Mouse (Mus musculus) lung, adult 18-20 months (tissue): ENCODE measurements around the gene Khk.

Source experiments
- DNase-seq, 2 experiments: peaks; one replicate each; pipeline ENCODE4 v3.0.0; 2022; ENCODE audit warnings: mixed read lengths in 2 of 2

Khk gene

GRCm38 (mm10) chr5:30913060-30913841 lies 8.0 kb upstream of the Khk start, which contains the start of gene Emilin1:
Gene Emilin1, plus strand, starts transcription at chr5:30913402.
- DNase-seq, result peak; percentile 65 to 78

DNA sequence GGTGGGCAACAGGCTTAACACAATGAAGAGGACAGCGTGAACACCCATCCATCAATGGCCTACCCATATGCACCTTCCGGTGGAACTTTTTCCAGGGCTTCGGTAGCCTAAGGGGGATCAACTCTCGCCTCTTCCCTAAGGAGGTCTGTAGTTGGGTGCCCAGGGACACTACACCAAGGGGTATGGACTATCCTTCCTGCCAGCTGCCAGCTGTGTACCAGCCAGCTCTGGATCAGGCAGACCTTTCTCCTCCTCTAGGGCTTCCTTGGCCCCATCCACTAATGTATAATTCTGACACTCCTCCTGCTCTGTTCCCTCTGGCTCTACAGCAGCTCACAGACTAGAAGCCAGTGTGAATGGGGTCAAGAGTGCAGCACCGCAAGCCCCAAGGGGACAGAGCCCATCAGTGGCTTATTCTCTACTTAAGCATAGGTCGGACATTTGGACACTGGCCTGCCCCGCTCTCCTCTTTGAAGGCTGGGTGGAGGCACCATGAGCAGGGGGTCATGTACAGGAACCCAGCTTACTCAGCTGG lies 7.1 kb upstream of the Khk start:
- DNase-seq, result no peak

GRCm38 (mm10) chr5:30914849-30915248 lies 6.4 kb upstream of the Khk start:
- no peak for DNase-seq

DNA sequence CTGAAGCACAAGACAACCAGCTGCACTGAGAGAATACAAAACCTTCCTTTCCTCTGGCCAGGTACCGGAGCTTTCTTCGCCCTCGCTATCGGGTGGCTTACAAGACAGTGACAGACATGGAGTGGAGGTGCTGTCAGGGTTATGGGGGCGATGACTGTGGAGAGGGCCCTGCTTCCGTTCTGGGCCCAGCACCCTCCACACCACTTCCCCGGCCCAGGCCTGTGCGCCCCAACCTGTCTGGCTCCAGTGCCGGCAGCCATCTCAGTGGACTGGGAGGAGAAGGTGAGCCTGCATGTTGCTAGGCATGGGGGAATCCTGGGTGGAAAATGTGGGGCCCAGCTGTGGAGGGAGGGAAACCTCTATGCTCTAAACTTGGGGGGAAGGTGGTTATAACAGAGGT lies 5.8 kb upstream of the Khk start:
- DNase-seq, result no peak

DNA sequence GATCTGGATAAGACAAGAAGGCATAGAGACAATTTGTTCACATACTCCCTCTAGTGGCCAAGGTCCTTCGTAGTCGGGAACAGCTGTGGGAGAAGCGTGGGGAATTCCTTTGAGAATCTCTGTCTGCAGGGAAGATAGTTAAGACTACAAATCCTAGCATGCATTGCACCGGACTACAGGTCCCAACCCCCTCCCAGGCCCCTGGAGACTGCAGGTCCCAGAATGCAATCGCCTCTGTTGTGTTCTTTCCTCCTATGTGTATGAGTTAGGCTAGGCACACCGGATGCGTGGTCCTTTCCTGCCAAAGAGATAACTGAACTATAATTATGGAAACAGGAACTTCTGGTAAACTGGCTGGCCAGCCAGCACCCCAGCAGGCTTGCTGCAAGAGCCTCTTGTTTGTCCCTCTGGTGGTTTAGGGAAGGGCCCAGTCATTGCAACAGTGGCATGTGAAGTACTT lies 5.2 kb upstream of the Khk start:
- peak; percentile 94 to 96 for DNase-seq

DNA sequence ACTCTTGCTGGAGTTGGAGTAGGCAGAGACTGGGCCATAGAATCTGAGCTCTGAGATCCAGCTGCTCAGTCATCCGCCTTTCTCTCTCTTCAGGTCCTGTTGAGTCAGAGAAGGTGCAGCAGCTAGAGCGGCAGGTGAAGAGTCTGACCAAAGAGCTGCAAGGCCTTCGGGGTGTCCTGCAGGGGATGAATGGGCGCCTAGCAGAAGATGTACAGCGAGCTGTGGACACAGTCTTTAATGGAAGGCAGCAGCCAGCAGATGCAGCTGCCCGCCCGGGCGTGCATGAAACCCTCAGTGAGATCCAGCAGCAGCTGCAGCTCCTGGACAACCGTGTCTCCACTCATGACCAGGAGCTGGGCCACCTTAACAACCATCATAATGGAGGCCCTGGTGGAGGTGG lies 4.4 kb upstream of the Khk start:
- no peak for DNase-seq

DNA sequence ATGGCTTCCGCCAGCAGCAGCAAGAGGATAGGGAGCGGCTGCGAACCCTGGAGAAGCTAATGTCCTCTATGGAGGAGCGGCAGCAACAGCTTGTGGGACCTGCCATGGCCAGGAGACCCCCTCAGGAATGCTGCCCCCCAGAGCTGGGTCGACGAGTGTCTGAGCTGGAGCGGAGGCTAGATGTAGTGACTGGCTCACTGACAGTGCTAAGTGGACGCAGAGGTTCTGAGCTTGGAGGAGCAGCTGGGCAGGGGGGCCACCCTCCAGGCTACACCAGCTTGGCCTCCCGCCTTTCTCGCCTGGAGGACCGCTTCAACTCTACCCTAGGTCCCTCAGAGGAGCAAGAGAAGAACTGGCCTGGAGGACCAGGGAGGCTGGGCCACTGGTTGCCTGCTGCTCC lies 3.9 kb upstream of the Khk start:
- no peak for DNase-seq

DNA sequence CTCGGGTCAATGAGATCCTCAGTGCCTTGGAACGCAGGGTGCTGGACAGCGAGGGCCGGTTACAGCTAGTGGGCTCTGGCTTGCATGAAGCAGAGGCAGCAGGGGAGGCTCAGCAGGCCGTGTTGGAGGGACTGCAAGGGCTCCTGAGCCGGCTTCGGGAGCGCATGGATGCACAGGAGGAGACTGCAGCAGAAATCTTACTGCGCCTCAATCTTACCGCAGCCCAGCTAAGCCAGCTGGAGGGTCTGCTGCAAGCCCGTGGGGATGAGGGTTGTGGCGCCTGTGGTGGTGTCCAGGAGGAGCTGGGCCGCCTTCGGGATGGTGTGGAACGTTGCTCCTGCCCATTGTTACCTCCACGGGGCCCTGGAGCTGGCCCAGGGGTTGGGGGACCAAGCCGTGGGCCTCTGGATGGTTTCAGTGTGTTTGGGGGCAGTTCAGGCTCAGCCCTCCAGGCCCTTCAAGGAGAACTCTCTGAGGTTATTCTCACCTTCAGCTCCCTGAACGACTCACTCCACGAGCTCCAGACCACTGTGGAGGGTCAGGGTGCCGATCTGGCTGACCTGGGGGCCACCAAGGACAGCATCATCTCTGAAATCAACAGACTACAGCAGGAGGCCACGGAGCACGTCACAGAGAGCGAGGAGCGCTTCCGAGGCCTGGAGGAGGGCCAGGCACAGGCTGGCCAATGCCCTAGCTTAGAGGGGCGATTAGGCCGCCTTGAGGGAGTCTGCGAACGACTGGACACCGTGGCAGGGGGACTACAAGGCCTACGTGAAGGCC lies 3.1 kb upstream of the Khk start:
- no peak for DNase-seq

DNA sequence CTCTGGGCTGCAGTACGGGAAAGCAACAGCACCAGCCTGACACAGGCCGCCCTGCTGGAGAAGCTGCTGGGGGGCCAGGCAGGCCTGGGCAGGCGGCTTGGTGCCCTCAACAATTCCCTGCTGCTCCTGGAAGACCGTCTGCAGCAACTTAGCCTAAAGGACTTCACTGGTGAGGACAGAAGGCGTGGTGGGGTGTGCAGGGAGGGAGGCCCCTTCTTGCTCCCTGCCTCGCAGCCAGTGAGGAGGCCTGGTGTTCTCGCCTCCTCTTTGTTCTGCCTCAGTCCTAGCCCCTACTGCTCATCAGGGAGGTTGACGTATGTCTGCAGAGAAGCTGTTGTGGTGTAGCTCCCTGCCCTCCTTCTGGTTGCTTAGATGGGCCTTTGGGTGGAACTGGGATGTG lies 2.5 kb upstream of the Khk start:
- no peak for DNase-seq

DNA sequence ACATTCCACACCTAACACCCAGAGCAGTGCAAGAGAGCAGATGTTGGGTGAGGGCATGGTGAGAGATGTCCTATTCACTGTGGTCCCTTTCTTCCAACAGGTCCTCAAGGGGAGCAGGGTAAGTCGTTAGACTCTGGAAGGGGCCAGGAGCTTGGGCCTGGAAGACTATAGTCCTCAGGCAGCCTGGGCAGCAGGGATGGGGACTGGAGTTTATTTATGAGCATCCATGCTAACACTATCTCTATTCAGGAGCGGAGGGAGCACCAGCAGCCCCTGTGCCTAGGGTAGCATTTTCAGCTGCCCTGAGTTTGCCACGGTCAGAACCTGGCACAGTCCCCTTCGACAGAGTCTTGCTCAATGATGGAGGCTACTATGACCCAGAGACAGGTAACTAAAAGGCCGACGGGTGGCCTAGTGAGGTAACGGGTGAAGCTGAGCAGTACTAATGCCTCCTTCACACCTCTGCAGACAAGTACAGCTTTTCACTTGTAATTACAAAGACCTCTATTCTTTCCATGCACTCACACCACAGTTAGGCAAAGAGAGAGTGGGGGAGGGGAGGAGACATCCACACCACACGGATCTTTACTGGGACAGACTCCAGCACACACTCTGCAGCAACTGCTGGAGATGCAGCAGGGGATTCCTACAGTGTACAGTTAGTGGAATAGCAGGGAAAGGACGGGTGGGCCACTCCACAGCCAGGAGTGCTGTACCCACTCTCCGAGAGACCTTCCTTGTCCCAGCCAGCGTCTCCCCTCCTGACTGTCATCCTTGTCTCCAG lies 1.2 kb upstream of the Khk start:
- no peak for DNase-seq

- peak in 1 of 2 experiments; percentile 55 for DNase-seq
These were observed 610 bp upstream of the Khk start for GRCm38 (mm10) chr5:30920621-30921020.

- peak in 1 of 2 experiments; percentile 59 for DNase-seq
These were observed 1.4 kb downstream of the Khk start for GRCm38 (mm10) chr5:30922581-30923041.

- no peak for DNase-seq
These were observed 1.9 kb downstream of the Khk start for GRCm38 (mm10) chr5:30923119-30923518.

DNA sequence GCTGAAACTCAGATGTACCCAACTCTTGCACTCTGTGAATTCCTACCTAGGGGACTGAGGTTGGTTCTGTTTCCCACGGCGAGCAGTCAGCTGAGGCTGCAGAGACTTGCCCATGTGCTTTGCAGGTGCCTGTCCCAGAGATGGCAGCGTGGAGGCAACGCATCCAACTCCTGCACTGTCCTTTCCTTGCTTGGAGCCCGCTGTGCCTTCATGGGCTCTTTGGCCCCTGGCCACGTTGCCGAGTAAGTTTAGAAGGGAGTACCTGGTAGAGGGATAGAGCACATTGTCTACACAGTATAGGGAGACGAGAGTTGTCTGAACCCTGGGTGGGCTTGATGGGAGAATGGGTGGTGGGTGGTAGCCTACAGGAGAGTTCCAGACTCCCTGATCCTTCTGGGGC lies 3.4 kb downstream of the Khk start:
- no peak for DNase-seq

DNA sequence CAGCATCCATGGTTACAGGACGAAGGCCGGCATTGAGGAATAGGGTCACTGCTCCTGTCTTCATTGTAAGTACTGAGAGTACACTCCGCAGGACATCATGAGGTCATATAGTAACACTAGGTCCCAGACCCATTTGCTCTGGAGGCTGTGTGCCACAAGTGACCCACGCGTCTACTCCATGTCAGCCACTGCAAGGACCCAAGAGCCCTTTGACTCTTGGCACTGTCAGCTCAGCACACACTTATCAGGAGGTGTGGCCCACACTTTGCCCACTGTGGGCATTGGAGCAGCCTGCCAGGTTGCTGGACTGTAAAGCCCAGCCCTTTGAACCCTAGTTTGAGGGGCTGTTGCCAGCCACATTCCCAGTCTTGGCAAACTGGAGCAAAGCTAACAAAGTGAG lies 4.0 kb downstream of the Khk start:
- peak; percentile 45 to 58 for DNase-seq

DNA sequence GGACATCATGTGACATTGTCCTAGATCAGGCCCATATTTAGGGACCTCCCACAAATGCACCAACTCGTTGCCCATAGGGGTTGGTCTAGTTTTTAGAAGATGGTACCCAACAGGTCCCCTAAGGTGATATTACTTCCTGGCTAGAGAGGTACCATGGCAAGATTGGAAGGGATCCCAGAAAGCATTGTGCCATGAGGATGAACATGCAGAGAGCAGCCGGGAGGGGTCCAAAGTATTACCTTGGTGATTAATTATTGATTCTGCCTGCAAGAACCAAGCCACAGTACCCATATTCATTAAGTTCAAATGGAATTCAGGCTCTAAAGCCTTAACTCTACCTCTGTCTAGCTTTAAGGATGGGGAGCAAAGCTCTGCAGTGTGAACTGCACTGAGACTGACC lies 4.8 kb downstream of the Khk start:
- no peak for DNase-seq

- DNase-seq, result peak in 1 of 2 experiments; percentile 46
These were observed 6.8 kb downstream of the Khk start for GRCm38 (mm10) chr5:30927945-30928529.

- DNase-seq, result peak; percentile 73 to 82
These were observed 8.9 kb downstream of the Khk start for GRCm38 (mm10) chr5:30930121-30930520.

DNA sequence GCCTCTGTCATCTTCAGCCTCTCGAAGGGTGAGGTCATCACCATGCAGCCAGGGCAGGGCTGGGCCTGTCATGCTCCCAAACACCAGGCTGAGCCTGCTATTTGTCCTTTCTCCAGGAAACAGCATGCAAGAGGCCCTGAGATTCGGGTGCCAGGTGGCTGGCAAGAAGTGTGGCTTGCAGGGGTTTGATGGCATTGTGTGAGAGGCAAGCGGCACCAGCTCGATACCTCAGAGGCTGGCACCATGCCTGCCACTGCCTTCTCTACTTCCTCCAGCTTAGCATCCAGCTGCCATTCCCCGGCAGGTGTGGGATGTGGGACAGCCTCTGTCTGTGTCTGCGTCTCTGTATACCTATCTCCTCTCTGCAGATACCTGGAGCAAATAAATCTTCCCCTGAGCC lies 9.6 kb downstream of the Khk start:
- DNase-seq, result no peak

GRCm38 (mm10) chr5:30931378-30931777 lies 10.1 kb downstream of the Khk start:
- DNase-seq, result no peak

- no peak for DNase-seq
These were observed 12.5 kb downstream of the Khk start for GRCm38 (mm10) chr5:30933705-30934104.

DNA sequence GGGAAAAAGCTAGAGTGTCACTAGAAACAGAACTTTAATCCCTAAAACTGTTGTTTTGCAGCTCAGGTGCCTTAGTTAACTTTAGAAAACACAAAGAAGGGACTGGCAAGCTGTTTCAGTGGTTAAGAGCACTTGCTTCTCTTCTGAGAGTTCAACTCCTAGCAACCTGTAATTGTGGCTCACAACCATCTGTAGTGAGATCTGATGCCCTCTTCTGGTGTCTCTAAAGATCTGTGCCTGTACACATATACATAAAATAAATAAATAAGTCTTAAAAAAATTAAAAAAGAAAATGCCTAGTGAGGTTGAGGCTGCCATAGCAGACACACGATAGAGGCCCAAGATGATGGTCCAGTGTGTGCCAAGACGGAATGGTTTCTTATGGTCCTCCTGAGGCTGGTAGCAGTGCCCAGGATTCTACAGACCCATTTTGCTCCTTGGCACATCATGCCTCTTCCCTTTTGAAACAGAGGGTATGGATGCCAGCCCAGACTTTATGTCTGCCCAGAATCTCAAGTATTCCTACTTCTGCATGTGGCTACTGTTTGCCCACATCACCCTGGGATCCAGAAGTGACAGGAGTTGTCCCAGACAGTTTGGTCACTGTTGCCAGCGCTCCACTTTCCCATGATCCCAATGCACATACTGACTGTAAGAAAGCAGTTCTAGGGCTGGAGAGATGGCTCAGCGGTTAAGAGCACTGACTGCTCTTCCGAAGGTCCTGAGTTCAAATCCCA lies 13.7 kb downstream of the Khk start:
- DNase-seq, result no peak
